Mouse (Mus musculus) bone marrow, adult 2 months (tissue): Measurements from ENCODE around the gene Asic5. TPM values are rescaled to one million over a fixed set of nuclear protein-coding genes. Genes with fewer than 3 reads are reported as not detected.

Experiments
- H3K27ac ChIP-seq: fragments of 200-500 bp; 2 replicates; pipeline ENCODE4 v1.5.1; 2012; ENCODE audit warnings: low read depth, mild to moderate bottlenecking, control low read depth, inconsistent platforms, low read length; ENCODE audit not compliant: control insufficient read depth, poor library complexity, insufficient read depth
- H3K4me1 ChIP-seq: fragments of 200-500 bp; 2 replicates; pipeline ENCODE4 v1.6.1; 2011; ENCODE audit warnings: low read length; ENCODE audit not compliant: control insufficient read depth, insufficient read depth
- H3K4me3 ChIP-seq: fragments of 200-500 bp; replicated peaks from 2 replicates; pipeline ENCODE3; 2011; ENCODE audit warnings: mild to moderate bottlenecking, low read depth, low read length, control low read depth; ENCODE audit not compliant: control insufficient read depth
- CTCF ChIP-seq: fragments of 200-500 bp; IDR thresholded peaks from 2 replicates; pipeline ENCODE4 v1.5.1; 2011; ENCODE audit warnings: low read length, control low read depth; ENCODE audit not compliant: control insufficient read depth, insufficient read depth
- POLR2A ChIP-seq: fragments of 200-500 bp; IDR thresholded peaks from 2 replicates; pipeline ENCODE4 v1.6.1; 2011; ENCODE audit warnings: low read depth, mild to moderate bottlenecking, control low read depth, low read length, borderline replicate concordance; ENCODE audit not compliant: control insufficient read depth
- WGBS: fragments of 180-500 bp; shearing (Covaris S2); methylation state at CpG from one replicate; pipeline ENCODE4 v1.1.7; 2018; 5-methylcytosine and 5-hydroxymethylcytosine counted together
- polyA plus RNA-seq: library from polyadenylated mRNA; stranded (reverse); fragments of >200 nt; gene quantifications from 2 replicates; pipeline ENCODE4 v1.2.4, GENCODE M21; 2011; ENCODE audit warnings: low replicate concordance; ENCODE audit not compliant: missing spikeins, insufficient read depth, insufficient read length

The Asic5 gene
- not detected in 2 replicates for polyA plus RNA-seq

GRCm38 (mm10) chr3:81981990-81982389 is at the start of gene Asic5:
Gene Asic5, plus strand, starts transcription at chr3:81982290.
- 84% methylated on average over 5 of the region's 5 CpGs for WGBS
- no peak for TF ChIP-seq CTCF
- no peak for TF ChIP-seq POLR2A
- no peak within 1 kb of the TSS for H3K27ac ChIP-seq

GRCm38 (mm10) chr3:81933348-81933747 is 48.7 kb upstream of the Asic5 start:
- 62% methylated on average over 4 of the region's 4 CpGs for WGBS
- peaks cover 1% of the 10 kb centered on the region for H3K4me1 ChIP-seq
- H3K27ac ChIP-seq: no peak overlapping the region
- no peak overlapping the region for H3K4me3 ChIP-seq
- TF ChIP-seq POLR2A (no peak), CTCF (no peak)

More at GRCm38 (mm10) chr3:81981990-81982389, at the start of gene Asic5:
- H3K4me3 ChIP-seq: no peak within 1 kb of the TSS
- H3K4me1 ChIP-seq: no peaks in the 10 kb centered on the region

- Histone ChIP-seq H3K4me1 (no peaks in the 10 kb centered on the region), H3K27ac (no peak overlapping the region), H3K4me3 (no peak overlapping the region)
- 69% methylated on average over 3 of the region's 3 CpGs for WGBS
- TF ChIP-seq POLR2A (no peak), CTCF (no peak)
Measured at GRCm38 (mm10) chr3:81938924-81939323, 43.2 kb upstream of the Asic5 start.

- H3K27ac ChIP-seq: no peak overlapping the region
- H3K4me1 ChIP-seq: no peaks in the 10 kb centered on the region
- TF ChIP-seq POLR2A (no peak), CTCF (no peak)
- no peak overlapping the region for H3K4me3 ChIP-seq
- 86% methylated on average over 3 of the region's 3 CpGs for WGBS
Measured at GRCm38 (mm10) chr3:81942341-81942740, 39.7 kb upstream of the Asic5 start.

- TF ChIP-seq CTCF: no peak
- no peak for TF ChIP-seq POLR2A
- Histone ChIP-seq H3K4me3 (no peak overlapping the region), H3K27ac (no peak overlapping the region), H3K4me1 (no peaks in the 10 kb centered on the region)
- WGBS: 84% methylated on average over 3 of the region's 3 CpGs
Measured at GRCm38 (mm10) chr3:81943097-81943496, 39.0 kb upstream of the Asic5 start.

- TF ChIP-seq CTCF (no peak), POLR2A (no peak)
- no peak overlapping the region for H3K4me3 ChIP-seq
- no peak overlapping the region for H3K27ac ChIP-seq
- H3K4me1 ChIP-seq: no peaks in the 10 kb centered on the region
- 87% methylated on average over 7 of the region's 7 CpGs for WGBS
Measured at GRCm38 (mm10) chr3:81944851-81945393, 37.2 kb upstream of the Asic5 start.

- Histone ChIP-seq H3K27ac (no peak overlapping the region), H3K4me1 (no peaks in the 10 kb centered on the region), H3K4me3 (no peak overlapping the region)
- TF ChIP-seq CTCF: no peak
- TF ChIP-seq POLR2A: no peak
- WGBS: 66% methylated on average over 1 of the region's 1 CpGs
Measured at GRCm38 (mm10) chr3:81949048-81949447, 33.0 kb upstream of the Asic5 start.

- H3K4me3 ChIP-seq: no peak overlapping the region
- 81% methylated on average over 2 of the region's 2 CpGs for WGBS
- no peaks in the 10 kb centered on the region for H3K4me1 ChIP-seq
- no peak overlapping the region for H3K27ac ChIP-seq
- TF ChIP-seq POLR2A: no peak
- TF ChIP-seq CTCF: no peak
Measured at GRCm38 (mm10) chr3:81951785-81952184, 30.3 kb upstream of the Asic5 start.

GRCm38 (mm10) chr3:81957484-81957883 is 24.6 kb upstream of the Asic5 start:
- WGBS: 61% methylated on average over 5 of the region's 5 CpGs
- H3K4me3 ChIP-seq: no peak overlapping the region
- no peak overlapping the region for H3K27ac ChIP-seq
- no peaks in the 10 kb centered on the region for H3K4me1 ChIP-seq
- TF ChIP-seq POLR2A (no peak), CTCF (no peak)
